Mouse (Mus musculus) heart, postnatal 10 days (tissue): ENCODE measurements at regions not wholly inside any gene's neighbourhood (a gene's known extent, or its start where the extent isn't known, plus 50 kb on each side); places are given as distances from the start of the nearest gene placed in this dataset.

Experiments
- DNase-seq, 2 experiments: peaks; one replicate each; pipeline ENCODE4 v3.0.0; 2021
- intact Hi-C: fragments of 180-260 bp; cut with DNase I; formaldehyde crosslinking; loops from one replicate; pipeline ENCODE4 v1.15.1; 2025

DNA sequence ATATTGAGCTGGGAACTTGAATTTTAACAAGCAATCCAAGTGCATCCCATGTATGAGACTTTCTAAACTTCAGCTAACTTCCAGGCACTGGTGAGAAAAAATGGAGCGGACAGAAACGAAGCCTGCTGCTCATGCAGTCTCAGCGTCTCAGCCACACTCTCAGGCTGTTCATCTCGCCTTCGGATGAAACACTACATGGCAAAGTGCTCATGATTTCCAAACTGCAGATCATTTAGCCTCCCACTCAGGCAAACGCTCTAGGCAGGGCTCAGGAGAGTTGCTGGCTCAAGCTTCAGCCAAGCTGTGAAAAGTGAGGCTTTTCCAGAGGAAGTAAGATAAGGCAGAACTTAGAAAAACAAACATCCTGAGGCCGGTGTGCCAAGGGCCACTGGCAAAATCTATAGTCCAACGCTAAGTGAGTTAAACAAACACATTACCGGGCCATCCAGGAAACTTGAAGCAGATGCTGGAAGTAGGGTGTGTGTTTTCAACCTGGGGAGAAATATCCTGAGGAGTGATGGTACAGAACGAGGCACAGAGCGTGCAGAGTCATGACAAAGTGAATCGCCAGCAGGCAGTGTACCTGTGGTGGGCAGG lies 330.7 kb upstream of the Adamts9 start:
- intact Hi-C loops: loop anchor here (5.0 kb wide), 2 partner anchors 168 to 332 kb away; partner anchors contain the start of gene Adamts9

GRCm38 (mm10) chr6:93272206-93272605 lies 328.9 kb upstream of the Adamts9 start:
- intact Hi-C loops: loop anchor here (5.0 kb wide), 2 partner anchors 170 to 330 kb away; partner anchors contain the start of gene Adamts9

More for the DNA sequence above, 330.7 kb upstream of the Adamts9 start:
- DNase-seq: peak; percentile 57 to 61

GRCm38 (mm10) chr6:93266826-93267225 lies 323.5 kb upstream of the Adamts9 start:
- intact Hi-C loops: no loop called here
- no peak for DNase-seq

More at GRCm38 (mm10) chr6:93272206-93272605, 328.9 kb upstream of the Adamts9 start:
- DNase-seq: no peak

DNA sequence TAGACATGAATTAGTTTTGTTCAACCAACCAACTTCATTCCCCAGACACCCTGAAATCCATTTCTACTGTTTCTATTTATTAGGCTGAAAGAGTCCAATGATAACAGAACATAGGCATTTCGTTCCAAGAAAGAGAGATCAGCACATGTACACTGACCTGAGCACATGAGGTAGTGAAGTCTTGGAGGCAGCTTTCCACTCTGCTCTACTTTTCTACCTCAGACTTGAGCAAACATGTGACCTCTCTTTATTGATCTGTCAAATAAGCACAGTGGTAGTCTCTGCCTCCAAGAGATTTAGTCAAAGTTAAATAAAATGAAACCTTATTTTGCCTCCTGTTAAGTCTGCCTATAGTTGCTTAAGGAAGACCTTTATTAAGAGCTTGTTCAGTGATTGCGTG lies 321.9 kb upstream of the Adamts9 start:
- intact Hi-C loops: no loop called here

GRCm38 (mm10) chr6:93260827-93261226 lies 317.5 kb upstream of the Adamts9 start:
- intact Hi-C loops: no loop called here

More for the DNA sequence above, 321.9 kb upstream of the Adamts9 start:
- DNase-seq: no peak

GRCm38 (mm10) chr6:93257130-93257841 lies 314.0 kb upstream of the Adamts9 start:
- intact Hi-C loops: no loop called here
- peak in 1 of 2 experiments; percentile 34 for DNase-seq

More at GRCm38 (mm10) chr6:93260827-93261226, 317.5 kb upstream of the Adamts9 start:
- DNase-seq: no peak

GRCm38 (mm10) chr6:93253746-93254145 lies 310.5 kb upstream of the Adamts9 start:
- DNase-seq: no peak
- intact Hi-C loops: no loop called here

DNA sequence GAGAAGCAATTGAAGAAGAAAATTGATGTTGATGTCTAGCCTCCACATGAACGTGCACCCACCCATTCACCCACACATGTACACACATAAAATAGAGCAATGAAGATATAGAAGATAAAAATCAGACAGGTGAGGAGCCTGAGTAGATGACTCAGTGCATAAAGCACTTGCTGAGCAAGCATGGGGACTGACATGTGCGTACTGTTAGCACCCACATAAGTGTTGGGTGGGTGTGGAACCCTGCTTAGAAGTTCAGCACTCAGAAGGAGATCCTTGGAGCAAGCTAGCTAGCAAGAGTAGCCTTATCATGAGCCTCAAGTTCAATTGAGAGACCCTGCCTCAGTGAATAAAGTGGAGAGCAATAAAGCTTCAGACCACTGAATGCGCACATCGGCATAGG lies 305.7 kb upstream of the Adamts9 start:
- no peak for DNase-seq
- intact Hi-C loops: no loop called here

- intact Hi-C loops: no loop called here
Observed at GRCm38 (mm10) chr6:93246498-93247242, 303.4 kb upstream of the Adamts9 start.

GRCm38 (mm10) chr6:93235550-93235949 lies 292.3 kb upstream of the Adamts9 start:
- intact Hi-C loops: no loop called here
- DNase-seq: no peak

More at GRCm38 (mm10) chr6:93246498-93247242, 303.4 kb upstream of the Adamts9 start:
- no peak for DNase-seq

DNA sequence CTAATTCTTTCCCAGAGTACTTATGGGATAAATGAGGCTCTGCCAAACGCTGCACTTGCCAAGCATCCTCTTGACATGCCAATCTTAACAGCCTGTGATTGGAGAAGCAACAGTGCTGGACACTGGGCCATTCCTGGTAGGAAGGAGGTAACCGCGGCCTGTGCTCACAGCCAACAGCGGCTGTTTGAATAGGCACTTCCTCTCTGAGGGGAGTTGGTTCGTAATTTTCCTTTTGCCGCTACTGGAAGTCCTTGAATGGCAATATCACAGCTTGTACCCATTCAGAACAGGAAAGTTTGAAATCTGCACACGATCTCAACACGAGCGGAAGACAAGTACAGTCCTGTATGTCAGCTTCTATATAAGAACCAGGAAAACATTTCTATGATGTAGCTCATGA lies 289.3 kb upstream of the Adamts9 start:
- peak; percentile 67 to 74 for DNase-seq
- intact Hi-C loops: no loop called here

DNA sequence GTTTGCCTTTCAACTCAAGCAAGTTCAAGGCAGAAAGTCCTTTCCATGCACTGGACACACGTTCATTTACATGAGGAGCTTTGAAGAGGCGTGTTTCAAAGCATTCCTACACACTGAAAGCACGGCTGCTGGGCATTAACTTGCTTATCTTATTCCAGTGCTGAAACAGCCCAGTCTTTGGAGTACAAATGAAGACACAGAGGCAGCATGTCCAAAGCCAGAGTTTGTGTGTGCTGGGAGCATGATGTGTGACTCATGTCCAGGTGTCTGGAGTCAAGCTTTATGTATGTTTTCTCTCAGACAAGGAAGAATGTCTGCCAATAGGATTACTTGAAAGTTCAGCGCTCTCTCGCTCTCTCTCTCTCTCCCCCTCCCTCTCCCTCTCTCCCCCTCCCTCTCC lies 287.2 kb upstream of the Adamts9 start:
- intact Hi-C loops: no loop called here
- no peak for DNase-seq

DNA sequence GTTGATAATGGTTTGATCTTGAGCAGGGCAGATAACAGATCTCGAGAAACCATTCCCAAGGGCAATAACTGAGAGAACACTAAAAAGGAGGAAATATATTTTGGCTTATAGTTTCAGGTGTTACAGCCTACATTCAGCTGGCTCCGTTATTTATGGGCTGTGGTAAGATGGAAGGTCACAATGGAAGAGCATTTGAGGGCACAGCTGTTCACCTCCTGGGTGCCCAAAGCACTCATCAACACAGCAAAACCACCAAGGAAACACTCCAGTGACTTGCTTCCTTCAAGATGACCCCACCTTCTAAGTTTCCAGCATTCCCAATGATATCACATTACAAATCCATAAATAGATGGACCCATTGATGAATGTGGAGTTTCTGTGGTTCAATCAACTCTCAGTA lies 286.0 kb upstream of the Adamts9 start:
- intact Hi-C loops: no loop called here

GRCm38 (mm10) chr6:93223610-93224550 lies 280.6 kb upstream of the Adamts9 start:
- no peak for DNase-seq
- intact Hi-C loops: no loop called here

More for the DNA sequence above, 286.0 kb upstream of the Adamts9 start:
- DNase-seq: no peak

GRCm38 (mm10) chr6:93218015-93218593 lies 274.8 kb upstream of the Adamts9 start:
- intact Hi-C loops: no loop called here

GRCm38 (mm10) chr6:93200886-93201285 lies 257.6 kb upstream of the Adamts9 start:
- peak; percentile 10 to 25 for DNase-seq
- intact Hi-C loops: no loop called here

More at GRCm38 (mm10) chr6:93218015-93218593, 274.8 kb upstream of the Adamts9 start:
- peak in 1 of 2 experiments; percentile 27 for DNase-seq

DNA sequence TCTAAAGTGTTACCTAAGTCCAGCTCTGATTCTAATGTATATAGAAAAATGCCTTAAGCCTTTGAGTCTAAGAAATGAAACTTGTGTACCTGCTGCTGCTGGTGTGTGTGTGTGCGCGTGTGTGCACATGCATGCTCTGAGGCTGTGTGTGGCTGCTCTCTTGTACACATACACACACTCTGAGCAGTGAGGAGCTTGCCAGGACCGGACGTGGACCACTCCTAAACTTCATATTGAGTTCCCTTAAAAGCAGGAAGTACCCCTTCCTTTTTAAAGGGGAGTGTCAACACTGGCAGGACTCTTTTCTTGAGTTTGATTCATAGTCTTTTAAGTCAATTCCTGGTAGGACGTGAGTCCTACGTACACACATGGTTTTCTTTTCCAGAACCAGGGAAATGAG lies 251.4 kb upstream of the Adamts9 start:
- intact Hi-C loops: no loop called here
- no peak for DNase-seq

- DNase-seq: no peak
Observed at GRCm38 (mm10) chr6:93192980-93193379, 249.7 kb upstream of the Adamts9 start.

GRCm38 (mm10) chr6:93190986-93191385 lies 247.7 kb upstream of the Adamts9 start:
- intact Hi-C loops: no loop called here
- no peak for DNase-seq

More at GRCm38 (mm10) chr6:93192980-93193379, 249.7 kb upstream of the Adamts9 start:
- intact Hi-C loops: no loop called here

DNA sequence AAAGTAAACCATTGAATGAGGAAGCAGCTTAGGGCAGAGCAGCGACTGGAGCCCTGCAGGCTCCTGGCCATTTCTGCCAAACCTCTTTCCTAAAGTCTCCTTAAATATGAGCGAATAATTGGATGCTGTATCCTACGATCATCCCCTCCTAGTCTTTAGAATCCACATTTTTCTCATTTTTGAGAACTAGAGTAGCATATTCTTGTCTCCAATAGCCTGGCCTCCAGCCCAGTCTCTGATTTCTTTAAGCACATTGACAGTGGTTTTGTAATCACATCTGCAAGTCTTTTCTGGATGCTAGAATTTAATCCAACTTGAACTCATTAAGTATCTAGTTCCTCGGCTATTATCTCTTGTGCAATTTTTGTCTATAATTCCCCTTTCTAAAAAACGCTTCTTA lies 225.2 kb upstream of the Adamts9 start:
- intact Hi-C loops: no loop called here
- peak in 1 of 2 experiments; percentile 24 for DNase-seq
